Mouse (Mus musculus) liver, embryonic 11.5 days (tissue): ENCODE measurements at regions not wholly inside any gene's neighbourhood (a gene's known extent, or its start where the extent isn't known, plus 50 kb on each side); places are given as distances from the start of the nearest gene placed in this dataset.

Experiments
- ATAC-seq: fragments of 200-750 bp; cut with Nextera tagmentation; replicated peaks from 2 replicates; pipeline ENCODE4 v1.8.0; 2017; ENCODE audit warnings: moderate number of reproducible peaks, mild to moderate bottlenecking, moderate TSS enrichment, moderate library complexity; ENCODE audit not compliant: low FRiP score
- DNase-seq: peaks from one replicate; pipeline ENCODE4 v3.0.0-alpha.2; 2017; ENCODE audit warnings: low spot score
- H3K27ac ChIP-seq: fragments of 300-500 bp; sonication (generic); 2 replicates; pipeline ENCODE4 v1.5.1; 2014; ENCODE audit warnings: mild to moderate bottlenecking, low read depth, low read length, control low read depth
- H3K27me3 ChIP-seq: fragments of 300-500 bp; sonication (generic); replicated peaks from 2 replicates; pipeline ENCODE4 v1.6.1; 2014; ENCODE audit warnings: low read length, mixed read lengths; ENCODE audit not compliant: control insufficient read depth, insufficient read depth
- H3K36me3 ChIP-seq: fragments of 300-500 bp; sonication (generic); 2 replicates; pipeline ENCODE4 v1.6.1; 2014; ENCODE audit warnings: mild to moderate bottlenecking, low read length, moderate library complexity, mixed read lengths; ENCODE audit not compliant: control insufficient read depth, insufficient read depth
- H3K4me1 ChIP-seq: fragments of 300-500 bp; sonication (generic); replicated peaks from 2 replicates; pipeline ENCODE4 v1.6.1; 2014; ENCODE audit warnings: low read length, mixed read lengths; ENCODE audit not compliant: control insufficient read depth, insufficient read depth
- H3K4me2 ChIP-seq: fragments of 300-500 bp; sonication (generic); 2 replicates; pipeline ENCODE4 v1.6.1; 2014; ENCODE audit warnings: mild to moderate bottlenecking, control low read depth, moderate library complexity
- H3K4me3 ChIP-seq: fragments of 300-500 bp; sonication (generic); 2 replicates; pipeline ENCODE4 v1.5.1; 2014; ENCODE audit warnings: low read depth, low read length, control low read depth
- H3K9ac ChIP-seq: fragments of 300-500 bp; sonication (generic); 2 replicates; pipeline ENCODE4 v1.6.1; 2014; ENCODE audit warnings: low read depth, low read length, control low read depth
- H3K9me3 ChIP-seq: fragments of 300-500 bp; sonication (generic); 2 replicates; pipeline ENCODE4 v1.6.1; 2016; ENCODE audit warnings: low read length, inconsistent platforms, mixed read lengths; ENCODE audit not compliant: control insufficient read depth
- WGBS: fragments of 180-500 bp; shearing (Covaris S2); extraction: QIAGEN DNeasy Blood & Tissue Kit; methylation state at CpG from one replicate; pipeline ENCODE4 v1.1.7; 2014; 5-methylcytosine and 5-hydroxymethylcytosine counted together

DNA sequence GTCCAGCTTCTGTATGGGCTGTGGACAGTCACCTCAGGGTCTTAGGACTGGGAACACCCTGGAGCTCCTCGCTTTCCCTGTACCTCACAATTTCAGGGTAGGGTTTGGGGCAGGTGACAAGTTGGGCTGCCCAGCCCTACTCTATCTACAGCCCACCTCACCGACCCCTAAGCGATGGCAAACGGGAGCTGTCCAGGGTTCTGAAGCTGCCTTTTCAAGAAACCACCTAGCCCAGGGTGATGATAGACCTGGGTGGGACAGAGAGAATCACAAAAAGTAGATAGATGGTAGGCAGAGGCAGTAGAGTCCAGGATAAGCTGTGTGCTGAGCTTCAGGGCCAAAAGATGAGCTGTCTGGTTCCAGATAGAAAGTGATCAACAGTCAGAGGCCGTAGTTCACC lies 479.7 kb upstream of the Zdhhc25 start:
- Histone ChIP-seq H3K27ac (no peak overlapping the region), H3K9me3 (no peaks in the 10 kb centered on the region), H3K4me1 (no peaks in the 10 kb centered on the region), H3K4me2 (no peak overlapping the region), H3K36me3 (no peaks in the 10 kb centered on the region), H3K4me3 (no peak overlapping the region), H3K27me3 (no peaks in the 10 kb centered on the region), H3K9ac (no peak overlapping the region)
- DNase-seq (no peak), ATAC-seq (no peak)
- WGBS, result 47% methylated on average over 5 of the region's 5 CpGs

- Histone ChIP-seq H3K27me3 (no peaks in the 10 kb centered on the region), H3K9ac (no peak overlapping the region), H3K9me3 (no peaks in the 10 kb centered on the region), H3K36me3 (no peaks in the 10 kb centered on the region), H3K27ac (no peak overlapping the region), H3K4me2 (no peak overlapping the region), H3K4me1 (no peaks in the 10 kb centered on the region), H3K4me3 (no peak overlapping the region)
- DNase-seq (no peak), ATAC-seq (no peak)
- 83% methylated on average over 24 of the region's 24 CpGs for WGBS
Measured at GRCm38 (mm10) chr15:88123907-88124523, 476.1 kb upstream of the Zdhhc25 start.

GRCm38 (mm10) chr15:88146118-88146517 lies 454.0 kb upstream of the Zdhhc25 start:
- H3K27ac ChIP-seq, result no peak overlapping the region
- H3K4me1 ChIP-seq, result no peaks in the 10 kb centered on the region
- DNase-seq (no peak), ATAC-seq (no peak)
- no peak overlapping the region for H3K4me2 ChIP-seq
- H3K9ac ChIP-seq, result no peak overlapping the region
- 42% methylated on average over 7 of the region's 7 CpGs for WGBS
- no peaks in the 10 kb centered on the region for H3K36me3 ChIP-seq
- no peaks in the 10 kb centered on the region for H3K27me3 ChIP-seq
- no peaks in the 10 kb centered on the region for H3K9me3 ChIP-seq
- H3K4me3 ChIP-seq, result no peak overlapping the region

DNA sequence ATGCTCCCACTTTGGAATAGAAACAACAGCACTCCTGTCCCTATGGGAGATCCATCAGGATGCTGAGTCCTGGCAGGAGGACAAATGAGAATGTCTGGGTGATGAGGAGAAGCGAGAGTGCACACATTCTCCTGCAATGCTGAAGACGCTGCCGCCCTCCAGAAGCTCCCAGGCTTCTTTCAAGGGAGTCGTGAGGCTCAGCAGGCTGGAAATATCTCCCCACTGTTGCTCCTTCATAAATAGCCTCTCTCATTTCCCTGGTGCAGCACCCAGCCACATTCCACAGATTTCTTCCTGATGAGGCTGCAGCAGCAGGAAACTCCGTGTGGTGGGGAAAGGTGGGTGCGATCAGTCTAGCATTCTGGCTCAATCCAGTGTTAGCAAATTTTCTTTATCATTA lies 448.9 kb upstream of the Zdhhc25 start:
- 59% methylated on average over 6 of the region's 6 CpGs for WGBS
- Histone ChIP-seq H3K9me3 (no peaks in the 10 kb centered on the region), H3K27me3 (no peaks in the 10 kb centered on the region), H3K4me1 (no peaks in the 10 kb centered on the region), H3K36me3 (no peaks in the 10 kb centered on the region), H3K4me2 (no peak overlapping the region), H3K4me3 (no peak overlapping the region), H3K9ac (no peak overlapping the region), H3K27ac (no peak overlapping the region)
- ATAC-seq (no peak), DNase-seq (no peak)

- Histone ChIP-seq H3K9ac (no peak overlapping the region), H3K27ac (no peak overlapping the region), H3K4me3 (no peak overlapping the region), H3K4me1 (no peaks in the 10 kb centered on the region), H3K36me3 (no peaks in the 10 kb centered on the region), H3K4me2 (no peak overlapping the region), H3K27me3 (no peaks in the 10 kb centered on the region), H3K9me3 (peaks cover 3% of the 10 kb centered on the region; the same call in 1 of the 2 replicates)
- WGBS, result 74% methylated on average over 2 of the region's 2 CpGs
- ATAC-seq (no peak), DNase-seq (no peak)
Measured at GRCm38 (mm10) chr15:88159618-88160170, 440.4 kb upstream of the Zdhhc25 start.

- H3K9ac ChIP-seq, result no peak overlapping the region
- peaks cover 3% of the 10 kb centered on the region; the same call in 1 of the 2 replicates for H3K9me3 ChIP-seq
- no peak for DNase-seq
- WGBS, result 81% methylated on average over 4 of the region's 4 CpGs
- no peaks in the 10 kb centered on the region for H3K27me3 ChIP-seq
- H3K4me3 ChIP-seq, result no peak overlapping the region
- no peaks in the 10 kb centered on the region for H3K36me3 ChIP-seq
- H3K4me2 ChIP-seq, result no peak overlapping the region
- ATAC-seq, result no peak
- H3K27ac ChIP-seq, result no peak overlapping the region
- H3K4me1 ChIP-seq, result no peaks in the 10 kb centered on the region
Measured at GRCm38 (mm10) chr15:88160291-88160690, 439.8 kb upstream of the Zdhhc25 start.

GRCm38 (mm10) chr15:88163438-88163837 lies 436.7 kb upstream of the Zdhhc25 start:
- H3K4me2 ChIP-seq, result no peak overlapping the region
- no peaks in the 10 kb centered on the region for H3K36me3 ChIP-seq
- H3K9me3 ChIP-seq, result peaks cover 3% of the 10 kb centered on the region; the same call in 1 of the 2 replicates
- ATAC-seq, result no peak
- no peak for DNase-seq
- H3K27me3 ChIP-seq, result no peaks in the 10 kb centered on the region
- H3K4me1 ChIP-seq, result no peaks in the 10 kb centered on the region
- no peak overlapping the region for H3K4me3 ChIP-seq
- 77% methylated on average over 3 of the region's 3 CpGs for WGBS
- no peak overlapping the region for H3K27ac ChIP-seq
- no peak overlapping the region for H3K9ac ChIP-seq

DNA sequence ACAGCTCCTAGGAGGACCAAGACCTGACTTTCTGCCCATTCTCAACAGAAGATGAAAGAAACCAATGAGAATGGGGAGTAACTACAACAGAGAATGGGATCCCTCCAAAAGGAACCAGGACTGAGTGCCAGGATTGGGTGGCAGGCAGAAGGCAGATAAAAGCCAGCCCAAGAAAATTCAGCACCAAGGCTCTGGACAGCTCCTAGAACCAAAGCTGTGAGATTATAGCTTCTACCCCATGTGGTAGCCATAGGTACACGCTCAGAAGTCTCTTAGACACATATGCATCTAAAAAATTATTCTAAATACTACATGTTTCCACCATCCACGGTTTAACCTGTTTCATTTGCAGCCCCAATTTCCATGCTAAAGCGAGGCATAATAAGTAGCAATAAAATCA lies 425.8 kb upstream of the Zdhhc25 start:
- DNase-seq, result no peak
- no peaks in the 10 kb centered on the region for H3K27me3 ChIP-seq

DNA sequence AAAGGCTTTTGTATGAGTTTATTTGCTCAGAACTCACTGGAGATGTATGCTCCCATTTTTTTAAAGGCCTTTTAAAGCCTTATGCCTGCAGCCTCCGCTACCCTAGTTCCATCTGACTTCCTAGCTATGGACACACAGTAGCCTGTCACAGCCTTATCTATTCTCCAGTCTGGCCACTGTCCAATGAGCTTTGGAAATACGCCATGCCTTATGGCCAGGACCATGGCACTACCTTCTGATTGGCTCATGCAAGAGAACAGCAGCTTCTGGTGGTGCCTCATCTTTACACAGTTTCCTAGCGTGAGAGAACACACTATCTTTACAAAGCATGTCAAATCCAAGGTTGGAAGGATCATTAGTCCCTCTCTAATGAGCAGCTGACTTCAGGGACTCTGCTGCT lies 424.1 kb upstream of the Zdhhc25 start:
- H3K9ac ChIP-seq, result no peak overlapping the region
- no peaks in the 10 kb centered on the region for H3K36me3 ChIP-seq
- no peaks in the 10 kb centered on the region for H3K9me3 ChIP-seq
- DNase-seq (no peak), ATAC-seq (no peak)
- WGBS, result 71% methylated on average over 3 of the region's 3 CpGs
- no peak overlapping the region for H3K4me3 ChIP-seq
- no peaks in the 10 kb centered on the region for H3K4me1 ChIP-seq
- no peaks in the 10 kb centered on the region for H3K27me3 ChIP-seq
- H3K4me2 ChIP-seq, result no peak overlapping the region
- H3K27ac ChIP-seq, result no peak overlapping the region

More for the DNA sequence above, 425.8 kb upstream of the Zdhhc25 start:
- Histone ChIP-seq H3K4me1 (no peaks in the 10 kb centered on the region), H3K4me3 (no peak overlapping the region), H3K27ac (no peak overlapping the region), H3K9me3 (no peaks in the 10 kb centered on the region), H3K4me2 (no peak overlapping the region), H3K36me3 (no peaks in the 10 kb centered on the region), H3K9ac (no peak overlapping the region)
- no peak for ATAC-seq
- WGBS, result 35% methylated on average over 3 of the region's 3 CpGs
